Mouse (Mus musculus) liver, embryonic 13.5 days (tissue): ENCODE measurements around the gene Duoxa2. TPM values are rescaled to one million over a fixed set of nuclear protein-coding genes. Genes with fewer than 3 reads are reported as not detected.
"Not testable (repeated sequence)": the region's sequence is repeated elsewhere in the genome, so short reads cannot be mapped to it uniquely, and the experiment has no call there.

Experiments used
- ATAC-seq: fragments of 200-750 bp; cut with Nextera tagmentation; 2 replicates; pipeline ENCODE4 v1.8.0; 2017; ENCODE audit warnings: low read depth, mild to moderate bottlenecking, moderate number of reproducible peaks, moderate library complexity
- DNase-seq: peaks from one replicate; pipeline ENCODE4 v3.0.0; 2022
- H3K27ac ChIP-seq: fragments of 300-500 bp; sonication (generic); 2 replicates; pipeline ENCODE4 v1.5.1; 2015; ENCODE audit warnings: moderate library complexity, mild to moderate bottlenecking, inconsistent platforms
- H3K27me3 ChIP-seq: fragments of 300-500 bp; sonication (generic); 2 replicates; pipeline ENCODE4 v1.6.1; 2015; ENCODE audit warnings: mild to moderate bottlenecking, inconsistent platforms
- H3K36me3 ChIP-seq: fragments of 300-500 bp; sonication (generic); 2 replicates; pipeline ENCODE4 v1.6.1; 2015; ENCODE audit warnings: mild to moderate bottlenecking, inconsistent platforms
- H3K4me1 ChIP-seq: fragments of 300-500 bp; sonication (generic); replicated peaks from 2 replicates; pipeline ENCODE4 v1.6.1; 2015; ENCODE audit warnings: inconsistent platforms
- H3K4me2 ChIP-seq: fragments of 300-500 bp; sonication (generic); 2 replicates; pipeline ENCODE4 v1.6.1; 2015; ENCODE audit warnings: inconsistent platforms, mild to moderate bottlenecking, moderate library complexity
- H3K4me3 ChIP-seq: fragments of 300-500 bp; sonication (generic); replicated peaks from 2 replicates; pipeline ENCODE4 v1.5.1; 2015; ENCODE audit warnings: mild to moderate bottlenecking, inconsistent platforms
- H3K9ac ChIP-seq: fragments of 300-500 bp; sonication (generic); 2 replicates; pipeline ENCODE4 v1.6.1; 2015; ENCODE audit warnings: mild to moderate bottlenecking, inconsistent platforms
- H3K9me3 ChIP-seq: fragments of 300-500 bp; sonication (generic); replicated peaks from 2 replicates; pipeline ENCODE4 v1.6.1; 2016; ENCODE audit warnings: inconsistent platforms
- WGBS: fragments of 180-500 bp; shearing (Covaris S2); methylation state at CpG from one replicate; pipeline ENCODE4 v1.1.7; 2015; ENCODE audit not compliant: insufficient replicate concordance; 5-methylcytosine and 5-hydroxymethylcytosine counted together
- polyA plus RNA-seq: library from polyadenylated mRNA; unstranded; fragments of >200 nt; fragmentation: Nextera tagmentation; extraction: Ambion mirVana; gene quantifications from 2 replicates; pipeline ENCODE4 v1.2.1, GENCODE M21; 2015

Duoxa2 gene
- polyA plus RNA-seq, 1 experiment from 2014 or later = not detected

DNA sequence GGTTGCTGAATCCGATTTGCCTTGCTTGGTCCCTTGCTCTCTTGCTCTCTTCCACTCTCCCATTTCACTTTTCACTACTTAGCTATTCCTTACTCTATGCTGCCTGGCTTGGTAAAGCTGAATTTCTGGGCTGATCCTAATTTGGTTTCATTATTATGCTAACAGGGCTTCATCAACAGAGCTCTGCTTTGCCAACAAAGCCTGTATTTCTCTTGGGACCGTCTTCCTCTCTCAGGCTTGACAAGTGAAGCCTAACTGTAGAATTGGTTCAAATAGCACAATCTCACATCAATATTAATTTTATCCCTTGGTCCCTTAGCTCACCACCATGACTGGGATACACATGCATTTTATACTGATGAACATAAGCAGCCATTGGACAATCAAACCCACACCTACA lies 12.9 kb downstream of the Duoxa2 start:
- H3K9ac ChIP-seq = no peak overlapping the region
- H3K27me3 ChIP-seq = peaks cover 96% of the 10 kb centered on the region
- DNase-seq (no peak), ATAC-seq (no peak)
- 53% methylated on average over 2 of the region's 2 CpGs for WGBS
- H3K4me1 ChIP-seq = peaks cover 9% of the 10 kb centered on the region
- no peaks in the 10 kb centered on the region for H3K36me3 ChIP-seq
- no peak overlapping the region for H3K27ac ChIP-seq
- no peak overlapping the region for H3K4me3 ChIP-seq
- H3K4me2 ChIP-seq = no peak overlapping the region
- H3K9me3 ChIP-seq = no peaks in the 10 kb centered on the region

GRCm38 (mm10) chr2:122312722-122313417 lies 14.2 kb downstream of the Duoxa2 start:
- Histone ChIP-seq H3K9me3 (no peaks in the 10 kb centered on the region), H3K4me2 (peak overlapping the region; percentile 28), H3K27ac (no peak overlapping the region), H3K4me3 (no peak overlapping the region), H3K27me3 (peaks cover 91% of the 10 kb centered on the region), H3K36me3 (no peaks in the 10 kb centered on the region), H3K9ac (no peak overlapping the region), H3K4me1 (peaks cover 9% of the 10 kb centered on the region)
- ATAC-seq (no peak), DNase-seq (peak; percentile 36)
- WGBS = 5% methylated on average over 27 of the region's 27 CpGs

DNA sequence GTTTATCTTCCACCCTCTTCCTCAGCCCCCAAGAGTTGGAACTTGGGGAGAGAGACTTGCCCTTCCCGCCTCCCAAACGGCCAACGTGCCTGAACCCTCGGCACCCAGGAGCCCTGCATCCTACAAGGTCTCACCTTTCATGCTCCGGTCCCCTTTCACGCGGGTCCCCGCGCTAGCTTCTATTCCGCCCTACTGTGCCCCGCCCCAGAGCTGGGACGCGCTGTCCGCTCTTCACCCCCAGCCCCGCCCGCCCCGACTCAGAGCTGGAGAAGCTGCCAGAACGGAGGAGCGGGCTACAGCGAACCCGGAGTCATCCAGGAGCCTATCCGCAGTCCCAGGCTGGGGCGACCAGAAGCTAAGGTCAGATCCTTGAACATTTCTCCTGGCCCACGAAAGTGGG lies 14.8 kb downstream of the Duoxa2 start, which contains the start of gene Duoxa1:
TSS of gene Duoxa1 (minus strand) at position 195 of the 400 bp plus-strand sequence.
- WGBS = 5% methylated on average over 24 of the region's 24 CpGs
- peaks cover 88% of the 10 kb centered on the region for H3K27me3 ChIP-seq
- no peak within 1 kb of the TSS for H3K9ac ChIP-seq
- no peak for DNase-seq
- peak within 1 kb of the TSS; percentile 28 for H3K4me2 ChIP-seq
- no peak within 1 kb of the TSS for H3K4me3 ChIP-seq
- no peaks in the 10 kb centered on the region for H3K36me3 ChIP-seq
- H3K9me3 ChIP-seq = no peaks in the 10 kb centered on the region
- H3K27ac ChIP-seq = no peak within 1 kb of the TSS
- peaks cover 9% of the 10 kb centered on the region for H3K4me1 ChIP-seq
- ATAC-seq = no peak

DNA sequence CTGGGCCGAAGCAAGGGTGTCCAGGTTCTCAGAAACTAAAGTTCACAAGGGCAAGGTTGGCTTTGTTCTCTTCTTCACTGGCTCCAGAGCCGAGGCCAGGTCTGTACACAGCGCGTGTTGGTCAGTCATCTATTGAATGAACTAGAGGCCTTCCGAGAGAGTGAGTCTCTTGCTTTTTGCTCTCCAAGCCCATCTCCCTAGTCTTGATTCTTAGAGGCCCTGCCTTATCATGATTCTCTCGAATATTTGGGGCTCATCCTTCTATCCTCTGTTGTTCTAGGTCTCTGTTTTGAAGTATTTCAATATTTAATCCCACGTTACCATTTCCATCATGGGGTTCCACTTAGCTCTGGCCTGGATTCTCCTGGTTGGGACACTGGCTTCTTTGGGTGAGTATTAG lies 16.7 kb downstream of the Duoxa2 start, which contains the start of gene Duox1:
TSS of gene Duox1 (plus strand) at position 301 of the 400 bp plus-strand sequence.
- 69% methylated on average over 7 of the region's 7 CpGs for WGBS
- Histone ChIP-seq H3K4me1 (peaks cover 9% of the 10 kb centered on the region), H3K9me3 (no peaks in the 10 kb centered on the region), H3K4me3 (no peak within 1 kb of the TSS), H3K36me3 (no peaks in the 10 kb centered on the region), H3K27ac (no peak within 1 kb of the TSS), H3K27me3 (peaks cover 76% of the 10 kb centered on the region), H3K9ac (no peak within 1 kb of the TSS), H3K4me2 (no peak within 1 kb of the TSS)
- DNase-seq = no peak
- no peak for ATAC-seq

DNA sequence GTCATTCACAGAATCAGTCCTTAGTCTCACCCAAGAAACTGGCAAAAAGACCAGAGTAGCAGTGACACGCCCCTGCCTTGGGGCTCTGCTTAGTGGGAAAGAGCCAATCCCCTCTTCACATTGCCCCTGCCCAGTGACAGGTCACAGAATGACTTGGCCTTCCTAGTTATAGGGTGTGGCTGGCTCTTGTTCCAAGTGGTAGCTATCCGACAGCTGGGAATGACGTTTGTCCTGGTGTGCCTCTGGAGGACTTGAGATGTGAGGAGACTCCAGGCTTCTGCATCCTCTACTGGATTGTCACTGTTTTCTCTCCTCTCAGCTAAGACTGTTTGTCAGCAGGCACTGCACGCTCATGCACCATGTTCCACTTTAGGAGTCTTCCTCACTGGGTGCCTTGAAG lies 18.7 kb downstream of the Duoxa2 start:
- Histone ChIP-seq H3K27me3 (peaks cover 56% of the 10 kb centered on the region), H3K27ac (no peak overlapping the region), H3K4me2 (no peak overlapping the region), H3K9me3 (no peaks in the 10 kb centered on the region), H3K4me1 (peaks cover 9% of the 10 kb centered on the region), H3K9ac (no peak overlapping the region), H3K36me3 (no peaks in the 10 kb centered on the region), H3K4me3 (no peak overlapping the region)
- 56% methylated on average over 4 of the region's 4 CpGs for WGBS
- ATAC-seq (no peak), DNase-seq (no peak)

- Histone ChIP-seq H3K9ac (no peak overlapping the region), H3K4me1 (no peaks in the 10 kb centered on the region), H3K27ac (no peak overlapping the region), H3K4me2 (no peak overlapping the region), H3K9me3 (no peaks in the 10 kb centered on the region), H3K4me3 (no peak overlapping the region), H3K27me3 (peaks cover 5% of the 10 kb centered on the region; the same call in 1 of the 2 replicates), H3K36me3 (no peaks in the 10 kb centered on the region)
- no peak for DNase-seq
- no peak for ATAC-seq
- WGBS = 39% methylated on average over 3 of the region's 3 CpGs
Measured at GRCm38 (mm10) chr2:122323960-122324359, 25.3 kb downstream of the Duoxa2 start.

DNA sequence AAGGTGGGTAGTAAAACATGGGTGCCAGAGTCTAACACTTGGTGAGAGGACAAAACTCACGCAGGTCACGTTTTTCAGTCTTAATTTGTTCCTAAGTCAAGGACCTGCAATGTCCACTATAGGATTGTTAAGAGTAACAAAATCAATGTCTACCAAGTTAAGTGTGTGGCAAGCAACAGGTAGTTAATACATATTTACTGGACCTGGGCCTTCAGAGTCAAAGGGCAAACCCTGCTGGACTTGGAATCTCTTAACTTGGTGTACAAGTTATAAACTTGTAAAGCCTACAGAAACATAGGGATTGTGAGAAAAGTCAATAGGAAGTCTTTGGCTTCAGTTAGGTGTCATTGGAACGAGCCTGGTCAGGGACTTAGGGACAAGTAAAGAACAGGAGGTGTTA lies 25.9 kb downstream of the Duoxa2 start:
- Histone ChIP-seq H3K9ac (no peak overlapping the region), H3K27ac (no peak overlapping the region), H3K4me1 (no peaks in the 10 kb centered on the region), H3K4me3 (no peak overlapping the region), H3K9me3 (no peaks in the 10 kb centered on the region), H3K27me3 (peaks cover 4% of the 10 kb centered on the region; the same call in 1 of the 2 replicates), H3K4me2 (no peak overlapping the region), H3K36me3 (no peaks in the 10 kb centered on the region)
- 54% methylated on average over 3 of the region's 3 CpGs for WGBS
- ATAC-seq (no peak), DNase-seq (no peak)

DNA sequence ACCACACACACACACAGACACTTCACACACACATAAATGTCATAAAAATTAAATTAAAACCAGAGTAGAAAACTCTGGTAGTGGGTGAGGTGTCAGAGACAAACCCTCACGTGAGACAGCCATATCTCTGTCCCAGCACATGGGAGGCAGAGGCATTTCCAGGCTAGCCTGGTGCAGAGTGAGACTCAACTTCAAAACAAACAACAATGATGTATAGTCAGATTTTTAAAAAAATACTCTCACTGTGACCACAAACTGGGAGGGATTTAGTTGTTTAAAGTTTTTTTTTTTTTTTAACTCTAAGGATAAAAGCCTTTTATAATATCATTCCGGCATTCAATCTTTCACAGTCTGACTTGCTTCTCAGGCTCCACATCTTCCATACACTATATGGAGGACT lies 26.7 kb downstream of the Duoxa2 start:
- Histone ChIP-seq H3K9me3 (no peaks in the 10 kb centered on the region), H3K27me3 (peaks cover 4% of the 10 kb centered on the region; the same call in 1 of the 2 replicates), H3K4me2 (no peak overlapping the region), H3K4me1 (no peaks in the 10 kb centered on the region), H3K27ac (no peak overlapping the region), H3K36me3 (no peaks in the 10 kb centered on the region), H3K4me3 (no peak overlapping the region), H3K9ac (no peak overlapping the region)
- ATAC-seq = no peak
- WGBS = 55% methylated on average over 2 of the region's 2 CpGs
- no peak for DNase-seq

DNA sequence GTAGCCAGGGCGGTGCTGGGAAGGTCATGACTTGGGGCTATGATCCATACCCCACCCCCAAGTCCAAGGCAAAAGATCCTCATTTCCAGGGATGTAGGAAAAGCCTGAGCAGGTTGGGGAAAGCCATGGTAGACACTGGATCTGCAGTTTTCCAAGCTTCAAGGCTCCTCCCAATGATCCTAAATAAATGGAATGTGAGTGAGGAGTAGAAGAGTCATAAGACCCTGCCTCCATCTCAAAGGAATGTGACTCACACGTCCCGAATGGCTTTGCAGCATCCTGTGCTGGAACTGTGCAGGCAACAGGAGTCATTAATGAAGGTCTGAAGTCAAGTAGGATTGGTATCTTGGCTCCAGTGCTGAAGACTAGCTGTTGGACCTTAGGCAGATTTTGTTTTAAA lies 29.3 kb downstream of the Duoxa2 start:
- H3K9me3 ChIP-seq = no peaks in the 10 kb centered on the region
- peaks cover 4% of the 10 kb centered on the region; the same call in 1 of the 2 replicates for H3K27me3 ChIP-seq
- WGBS = 47% methylated on average over 3 of the region's 3 CpGs
- H3K4me3 ChIP-seq = no peak overlapping the region
- no peaks in the 10 kb centered on the region for H3K4me1 ChIP-seq
- ATAC-seq (no peak), DNase-seq (no peak)
- no peak overlapping the region for H3K4me2 ChIP-seq
- no peak overlapping the region for H3K9ac ChIP-seq
- H3K36me3 ChIP-seq = no peaks in the 10 kb centered on the region
- no peak overlapping the region for H3K27ac ChIP-seq

GRCm38 (mm10) chr2:122330317-122330716 lies 31.6 kb downstream of the Duoxa2 start:
- not testable (repeated sequence) for H3K9me3 ChIP-seq, H3K9ac ChIP-seq, H3K4me2 ChIP-seq, DNase-seq, H3K27me3 ChIP-seq, H3K27ac ChIP-seq, H3K36me3 ChIP-seq, ATAC-seq, H3K4me1 ChIP-seq, H3K4me3 ChIP-seq
- WGBS = 57% methylated on average over 6 of the region's 6 CpGs

DNA sequence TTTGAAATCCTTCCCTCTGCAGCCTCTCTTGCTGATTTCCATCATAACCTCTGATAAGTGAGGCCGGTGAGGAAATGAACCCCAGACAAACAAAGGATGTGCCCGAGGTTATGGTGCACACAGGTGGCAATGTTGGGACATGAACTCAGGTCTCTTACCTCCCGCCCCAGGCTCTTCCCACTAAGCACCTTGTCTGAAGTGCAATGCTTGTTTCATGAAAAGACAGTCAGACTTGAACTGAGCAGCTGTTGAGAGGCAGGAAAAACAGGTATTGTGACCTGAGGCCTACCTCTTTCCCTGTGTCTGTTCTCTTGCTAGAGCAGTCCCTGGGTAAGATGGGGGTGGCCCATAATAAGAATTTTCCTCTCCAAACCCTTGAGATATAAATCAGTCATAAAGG lies 33.5 kb downstream of the Duoxa2 start:
- Histone ChIP-seq H3K36me3 (no peaks in the 10 kb centered on the region), H3K4me2 (no peak overlapping the region), H3K27ac (no peak overlapping the region), H3K4me3 (no peak overlapping the region), H3K9me3 (no peaks in the 10 kb centered on the region), H3K9ac (no peak overlapping the region), H3K27me3 (peaks cover 6% of the 10 kb centered on the region), H3K4me1 (no peaks in the 10 kb centered on the region)
- no peak for ATAC-seq
- no peak for DNase-seq
- 71% methylated on average over 3 of the region's 3 CpGs for WGBS

DNA sequence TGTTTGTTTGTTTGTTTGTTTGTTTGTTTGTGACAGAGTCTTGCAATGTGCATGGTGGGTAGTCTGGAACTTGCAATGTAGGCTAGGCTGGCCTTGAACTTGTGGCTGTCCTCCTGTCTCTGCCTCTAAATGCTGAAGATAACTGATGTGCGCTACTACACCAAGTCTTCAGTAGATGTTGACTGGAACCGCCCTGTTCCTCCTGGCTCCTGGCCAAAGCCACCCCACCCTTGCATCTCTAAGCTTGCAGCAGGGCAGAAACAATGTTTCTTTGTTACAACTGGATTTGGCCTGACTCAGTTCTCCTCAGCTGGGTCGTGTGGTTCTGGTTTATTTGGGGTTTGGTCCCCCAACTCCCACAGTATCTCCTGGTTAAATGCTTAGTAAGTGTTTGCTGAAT lies 35.5 kb downstream of the Duoxa2 start:
- no peak for DNase-seq
- 40% methylated on average over 3 of the region's 3 CpGs for WGBS
- ATAC-seq = no peak

More for the DNA sequence above, 35.5 kb downstream of the Duoxa2 start:
- no peak overlapping the region for H3K4me2 ChIP-seq
- no peaks in the 10 kb centered on the region for H3K36me3 ChIP-seq
- no peaks in the 10 kb centered on the region for H3K4me1 ChIP-seq
- no peak overlapping the region for H3K27ac ChIP-seq
- no peaks in the 10 kb centered on the region for H3K9me3 ChIP-seq
- H3K27me3 ChIP-seq = peaks cover 21% of the 10 kb centered on the region
- no peak overlapping the region for H3K9ac ChIP-seq
- no peak overlapping the region for H3K4me3 ChIP-seq
